Mouse (Mus musculus) neural tube, embryonic 14.5 days (tissue): ENCODE results near the gene Gm17555. TPM values are rescaled to one million over a fixed set of nuclear protein-coding genes. Genes with fewer than 3 reads are reported as not detected.
"Not testable (repeated sequence)": the region's sequence is repeated elsewhere in the genome, so short reads cannot be mapped to it uniquely, and the experiment has no call there.

Source experiments
- ATAC-seq: fragments of 200-750 bp; cut with Nextera tagmentation; 2 replicates; pipeline ENCODE4 v1.8.0; 2017; ENCODE audit warnings: low read depth, mild to moderate bottlenecking, moderate TSS enrichment, moderate library complexity
- H3K27ac ChIP-seq: fragments of 300-500 bp; sonication (generic); 2 replicates; pipeline ENCODE4 v1.5.1; 2014; ENCODE audit warnings: low read depth, mild to moderate bottlenecking, control low read depth, low read length, moderate library complexity, mixed read lengths
- H3K27me3 ChIP-seq: fragments of 300-500 bp; sonication (generic); 2 replicates; pipeline ENCODE4 v1.6.1; 2014; ENCODE audit warnings: low read length; ENCODE audit not compliant: control insufficient read depth, insufficient read depth
- H3K36me3 ChIP-seq: fragments of 300-500 bp; sonication (generic); 2 replicates; pipeline ENCODE4 v1.6.1; 2014; ENCODE audit warnings: low read length, mixed read lengths; ENCODE audit not compliant: control insufficient read depth, insufficient read depth
- H3K4me1 ChIP-seq: fragments of 300-500 bp; sonication (generic); 2 replicates; pipeline ENCODE4 v1.6.1; 2014; ENCODE audit warnings: low read length; ENCODE audit not compliant: control insufficient read depth, insufficient read depth
- H3K4me2 ChIP-seq: fragments of 300-500 bp; sonication (generic); 2 replicates; pipeline ENCODE4 v1.6.1; 2014; ENCODE audit warnings: mild to moderate bottlenecking, low read depth, low read length, control low read depth
- H3K4me3 ChIP-seq: fragments of 300-500 bp; sonication (generic); 2 replicates; pipeline ENCODE4 v1.5.1; 2014; ENCODE audit warnings: low read depth, low read length, control low read depth, mixed read lengths
- H3K9ac ChIP-seq: fragments of 300-500 bp; sonication (generic); replicated peaks from 2 replicates; pipeline ENCODE4 v1.6.1; 2014; ENCODE audit warnings: low read depth, mild to moderate bottlenecking, control low read depth, low read length, mixed read lengths
- H3K9me3 ChIP-seq: fragments of 300-500 bp; sonication (generic); 2 replicates; pipeline ENCODE4 v1.6.1; 2016; ENCODE audit warnings: low read length; ENCODE audit not compliant: control insufficient read depth
- WGBS: fragments of 180-500 bp; shearing (Covaris S2); extraction: QIAGEN DNeasy Blood & Tissue Kit; methylation state at CpG from one replicate; pipeline ENCODE4 v1.1.7; 2014; 5-methylcytosine and 5-hydroxymethylcytosine counted together
- polyA plus RNA-seq: library from polyadenylated mRNA; unstranded; fragments of >200 nt; fragmentation: Nextera tagmentation; extraction: Ambion mirVana; gene quantifications from 2 replicates; pipeline ENCODE4 v1.2.1, GENCODE M21; 2014

Gene Gm17555
- not detected in 2 replicates for polyA plus RNA-seq

DNA sequence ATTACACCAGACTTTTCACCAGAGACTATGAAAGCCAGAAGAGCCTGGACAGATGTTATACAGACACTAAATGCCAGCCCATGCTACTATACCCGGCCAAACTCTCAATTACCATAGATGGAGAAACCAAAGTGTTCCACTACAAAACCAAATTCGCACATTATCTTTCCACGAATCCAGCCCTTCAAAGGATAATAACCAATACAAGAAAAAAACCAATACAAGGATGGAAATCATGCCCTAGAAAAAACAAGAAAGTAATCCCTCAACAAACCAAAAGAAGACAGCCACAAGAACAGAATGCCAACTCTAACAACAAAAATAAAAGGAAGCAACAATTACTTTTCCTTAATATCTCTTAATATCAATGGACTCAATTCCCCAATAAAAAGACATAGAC, at the start of gene Gm17555:
Gene Gm17555, plus strand, starts transcription at position 301 of the 400 bp plus-strand sequence.
- H3K36me3 ChIP-seq, H3K4me2 ChIP-seq, H3K27ac ChIP-seq, H3K9me3 ChIP-seq, H3K9ac ChIP-seq, H3K27me3 ChIP-seq, H3K4me3 ChIP-seq, H3K4me1 ChIP-seq, ATAC-seq: not testable (repeated sequence)
- WGBS: 94% methylated on average over 3 of the region's 3 CpGs

DNA sequence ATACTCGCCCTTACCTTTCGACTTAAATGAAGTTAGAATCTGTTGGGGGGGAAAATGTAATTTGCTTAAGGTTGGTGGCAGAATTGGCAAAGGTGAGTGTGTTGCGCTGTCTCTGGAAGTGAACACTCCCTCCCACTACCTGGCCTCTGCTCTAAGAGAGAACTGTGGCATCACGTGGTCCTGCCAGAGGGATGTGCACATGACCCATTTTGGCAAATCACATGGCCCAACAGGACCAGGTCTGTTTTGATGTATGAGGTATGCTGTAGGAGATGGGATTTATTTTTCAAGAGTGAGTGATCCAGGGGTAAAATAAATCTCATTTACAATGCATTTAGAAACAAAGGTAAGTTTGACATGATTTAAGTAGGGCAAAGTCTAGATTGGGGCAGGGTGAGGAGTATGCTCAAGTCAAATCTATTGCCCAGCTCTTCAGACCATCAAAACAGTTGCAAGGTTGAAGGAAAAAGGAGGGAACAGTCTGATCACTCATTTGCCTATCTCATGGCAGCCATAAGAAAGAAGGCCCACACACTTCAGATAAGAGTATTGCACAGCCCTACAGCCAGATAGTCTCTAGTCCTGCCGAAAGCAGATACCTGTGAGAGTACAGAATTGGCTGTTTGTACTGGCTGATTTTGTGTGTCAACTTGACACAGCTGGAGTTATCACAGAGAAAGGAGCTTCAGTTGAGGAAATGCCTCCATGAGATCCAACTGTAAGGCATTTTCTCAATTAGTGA, 49.5 kb upstream of the Gm17555 start:
- no peaks in the 10 kb centered on the region for H3K27me3 ChIP-seq
- H3K4me1 ChIP-seq: no peaks in the 10 kb centered on the region
- no peak for ATAC-seq
- 96% methylated on average over 5 of the region's 5 CpGs for WGBS
- no peak overlapping the region for H3K9ac ChIP-seq
- no peak overlapping the region for H3K4me3 ChIP-seq
- no peaks in the 10 kb centered on the region for H3K9me3 ChIP-seq
- no peak overlapping the region for H3K4me2 ChIP-seq
- no peak overlapping the region for H3K27ac ChIP-seq
- H3K36me3 ChIP-seq: no peaks in the 10 kb centered on the region; the same call in 1 of the 2 replicates

DNA sequence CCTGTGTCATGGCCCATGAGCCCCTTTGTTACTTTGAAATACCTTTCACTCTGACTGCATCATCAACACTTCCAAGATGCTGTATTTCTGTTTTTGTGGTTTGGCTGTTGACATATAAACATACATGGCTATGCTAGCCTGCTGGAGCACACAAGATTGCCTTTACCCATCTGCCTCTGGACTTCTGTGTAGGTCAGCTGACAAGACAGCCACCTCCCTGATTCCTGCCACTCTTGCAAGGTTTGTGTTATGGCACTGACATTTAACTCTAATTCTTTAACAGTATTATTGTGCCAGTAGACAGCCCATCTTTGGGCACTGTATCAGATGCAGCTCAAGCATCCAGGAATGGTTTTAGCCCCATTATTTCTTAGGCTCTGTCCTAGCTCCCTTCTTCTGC, 48.6 kb upstream of the Gm17555 start:
- Histone ChIP-seq H3K9ac (no peak overlapping the region), H3K4me1 (no peaks in the 10 kb centered on the region), H3K4me2 (no peak overlapping the region), H3K27ac (no peak overlapping the region), H3K27me3 (no peaks in the 10 kb centered on the region), H3K9me3 (no peaks in the 10 kb centered on the region), H3K4me3 (no peak overlapping the region), H3K36me3 (no peaks in the 10 kb centered on the region; the same call in 1 of the 2 replicates)
- ATAC-seq: no peak

DNA sequence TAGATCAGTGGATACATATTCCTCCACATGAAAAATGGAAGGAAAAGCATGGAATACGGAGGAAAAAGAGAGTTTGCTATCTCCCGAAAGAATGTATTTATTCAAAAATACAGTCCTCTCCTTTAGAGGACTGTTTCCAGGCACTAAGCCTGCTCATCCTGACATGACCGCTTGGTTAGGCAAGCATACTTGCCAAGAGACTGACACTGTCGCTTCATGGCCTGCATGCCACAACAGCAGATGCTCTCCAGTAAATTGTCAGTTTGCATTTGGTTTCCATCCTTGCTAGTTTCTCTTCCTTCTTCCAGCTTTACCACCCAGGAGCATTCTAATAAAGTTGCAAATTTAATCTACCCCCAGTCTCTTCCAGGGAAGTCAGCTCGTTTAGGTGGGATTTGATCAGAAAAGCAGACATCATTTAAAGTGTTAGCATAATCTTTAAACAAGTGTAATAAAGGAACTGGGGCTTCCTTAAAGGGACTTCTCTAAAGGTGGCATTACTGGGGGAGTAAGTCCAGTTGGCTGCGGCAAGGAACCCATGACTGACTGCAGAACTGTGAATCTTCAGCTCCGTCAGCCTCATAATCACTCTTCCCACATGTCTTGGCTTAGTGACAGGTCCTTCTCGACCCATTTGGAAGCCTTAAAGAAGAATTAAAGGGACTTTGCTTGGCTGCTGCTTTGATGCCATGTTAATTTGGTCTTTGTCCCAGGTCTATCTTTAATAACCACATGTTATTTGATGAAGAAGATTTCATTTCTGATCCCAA, 47.9 kb upstream of the Gm17555 start:
- ATAC-seq: no peak
- Histone ChIP-seq H3K9me3 (no peaks in the 10 kb centered on the region), H3K27ac (no peak overlapping the region), H3K9ac (no peak overlapping the region), H3K27me3 (no peaks in the 10 kb centered on the region), H3K4me3 (no peak overlapping the region), H3K36me3 (no peaks in the 10 kb centered on the region), H3K4me1 (no peaks in the 10 kb centered on the region), H3K4me2 (no peak overlapping the region)
- WGBS: 90% methylated on average over 8 of the region's 8 CpGs

DNA sequence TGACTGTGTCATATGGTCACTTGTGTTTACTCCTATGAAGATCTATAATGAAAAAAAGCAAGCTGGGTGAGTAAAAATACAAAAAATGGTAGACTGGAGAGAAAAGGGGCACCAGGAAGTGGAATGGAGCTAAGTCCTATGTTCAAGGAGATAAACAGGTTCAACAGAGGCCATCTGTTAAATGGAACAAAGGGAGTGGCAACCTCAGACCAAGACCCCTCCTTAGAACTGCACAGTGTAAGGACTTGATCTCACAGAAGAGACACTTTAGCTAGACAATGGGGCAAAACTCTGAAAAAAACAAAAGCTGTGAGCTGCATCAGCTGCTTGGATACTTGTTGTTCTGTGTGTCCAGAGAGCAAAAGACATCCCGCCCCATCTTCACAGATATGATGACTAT, 43.5 kb upstream of the Gm17555 start:
- Histone ChIP-seq H3K4me3 (no peak overlapping the region), H3K4me1 (no peaks in the 10 kb centered on the region), H3K36me3 (no peaks in the 10 kb centered on the region), H3K9ac (no peak overlapping the region), H3K27me3 (no peaks in the 10 kb centered on the region), H3K27ac (no peak overlapping the region), H3K4me2 (no peak overlapping the region), H3K9me3 (no peaks in the 10 kb centered on the region)
- 93% methylated on average over 1 of the region's 1 CpGs for WGBS
- ATAC-seq: no peak

DNA sequence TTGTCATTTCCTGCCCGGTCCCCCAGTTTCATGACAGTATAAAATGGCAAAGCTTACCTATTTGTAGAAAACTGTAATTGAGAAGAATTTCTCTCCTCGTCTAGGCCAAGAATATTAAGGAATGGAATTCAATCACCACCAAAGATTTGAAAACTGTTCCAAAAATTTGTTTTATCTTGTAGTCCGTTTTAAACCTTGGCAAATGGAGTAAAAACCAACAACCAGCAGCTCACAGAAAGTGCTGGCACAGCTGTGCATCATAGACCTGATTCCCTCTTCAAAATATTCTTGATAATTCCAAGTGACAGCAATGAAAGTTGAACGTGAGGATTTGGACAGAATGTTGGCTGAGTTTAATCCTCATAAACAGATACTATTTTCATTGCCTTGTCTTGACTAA, 23.6 kb upstream of the Gm17555 start:
- no peaks in the 10 kb centered on the region for H3K36me3 ChIP-seq
- no peaks in the 10 kb centered on the region for H3K4me1 ChIP-seq
- H3K27ac ChIP-seq: no peak overlapping the region
- no peak for ATAC-seq
- H3K4me2 ChIP-seq: no peak overlapping the region
- H3K9me3 ChIP-seq: no peaks in the 10 kb centered on the region
- H3K4me3 ChIP-seq: no peak overlapping the region
- no peaks in the 10 kb centered on the region for H3K27me3 ChIP-seq
- no peak overlapping the region for H3K9ac ChIP-seq
- 85% methylated on average over 4 of the region's 4 CpGs for WGBS

DNA sequence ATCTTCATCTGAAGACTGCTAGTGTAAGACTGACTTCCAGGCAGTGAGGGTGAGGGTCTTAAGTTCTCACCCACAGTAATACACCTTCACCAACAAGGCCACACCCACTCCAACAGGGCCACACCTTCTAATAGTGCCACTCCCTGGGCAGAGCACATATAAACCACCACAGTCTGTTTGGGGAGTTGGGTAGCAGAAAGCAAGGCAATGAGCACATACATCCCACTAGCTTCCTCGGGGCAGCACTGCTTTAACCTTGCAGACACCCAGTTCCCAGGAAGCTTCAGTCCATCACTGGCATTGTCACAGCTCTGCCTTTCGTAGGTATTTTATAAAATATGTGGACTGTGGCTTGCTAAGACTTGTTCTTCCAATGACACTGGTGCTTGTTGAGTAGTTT, 22.8 kb upstream of the Gm17555 start:
- 84% methylated on average over 2 of the region's 2 CpGs for WGBS
- H3K27ac ChIP-seq: no peak overlapping the region

DNA sequence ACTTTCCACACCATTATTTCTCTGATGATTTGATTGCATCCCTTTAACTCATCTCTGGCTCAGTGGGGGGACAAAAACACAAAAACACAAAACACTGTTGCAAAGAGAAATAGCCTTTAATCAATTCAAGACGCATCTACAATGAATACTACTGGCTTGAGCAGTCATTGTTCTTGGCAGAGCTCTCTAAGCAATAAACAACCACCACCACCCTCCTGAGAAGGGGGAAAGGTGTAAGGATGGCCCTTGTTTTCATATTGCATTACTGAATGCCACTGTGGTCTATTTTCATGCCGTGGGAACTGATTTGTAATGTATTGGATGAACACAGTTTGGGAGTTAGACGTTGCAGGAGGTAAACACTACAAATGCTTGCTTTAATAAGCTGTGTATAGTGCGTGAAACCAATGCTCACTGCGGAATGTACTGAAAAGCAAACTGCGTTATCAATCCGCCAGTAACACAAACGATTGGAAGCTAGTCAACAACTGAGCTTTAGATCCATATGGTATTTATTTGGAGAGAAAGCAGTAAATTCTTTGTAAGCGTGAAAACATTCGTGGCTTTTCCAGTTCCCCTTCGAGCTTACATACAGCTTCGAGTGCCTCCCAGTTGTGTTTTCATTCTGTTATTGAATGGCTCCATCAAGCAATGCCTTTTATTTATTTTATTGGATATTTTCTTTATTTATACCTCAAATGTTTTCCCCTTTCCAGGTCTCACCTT, 19.1 kb upstream of the Gm17555 start:
- H3K4me1 ChIP-seq: no peaks in the 10 kb centered on the region
- no peaks in the 10 kb centered on the region for H3K36me3 ChIP-seq
- no peaks in the 10 kb centered on the region for H3K9me3 ChIP-seq
- ATAC-seq: no peak
- WGBS: 64% methylated on average over 12 of the region's 12 CpGs
- no peaks in the 10 kb centered on the region for H3K27me3 ChIP-seq
- no peak overlapping the region for H3K27ac ChIP-seq
- no peak overlapping the region for H3K9ac ChIP-seq
- H3K4me3 ChIP-seq: no peak overlapping the region
- H3K4me2 ChIP-seq: no peak overlapping the region

More for the DNA sequence above, 22.8 kb upstream of the Gm17555 start:
- H3K4me1 ChIP-seq: no peaks in the 10 kb centered on the region
- no peak overlapping the region for H3K4me2 ChIP-seq
- H3K36me3 ChIP-seq: no peaks in the 10 kb centered on the region
- no peak overlapping the region for H3K9ac ChIP-seq
- no peak for ATAC-seq
- no peaks in the 10 kb centered on the region for H3K27me3 ChIP-seq
- H3K9me3 ChIP-seq: no peaks in the 10 kb centered on the region
- no peak overlapping the region for H3K4me3 ChIP-seq

DNA sequence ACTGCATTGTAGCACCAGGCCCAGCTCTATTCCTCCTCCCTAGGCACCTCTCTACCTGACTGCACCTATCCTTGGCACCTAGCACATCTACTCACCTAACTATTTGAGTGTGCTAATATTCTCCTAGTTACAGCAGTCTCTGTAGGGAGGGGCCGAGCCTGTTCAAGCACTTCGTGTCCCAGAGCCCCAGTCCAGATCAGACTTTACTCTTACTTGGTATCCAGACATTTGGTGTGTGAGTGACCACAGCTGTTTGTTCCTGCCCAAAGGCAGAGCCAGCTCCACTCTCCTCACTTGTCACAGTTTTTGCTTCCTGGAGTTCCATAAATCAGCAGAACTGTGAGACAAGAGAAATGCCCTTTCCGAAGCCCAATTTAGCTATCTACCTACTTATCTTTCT, 15.9 kb upstream of the Gm17555 start:
- no peak for ATAC-seq
- Histone ChIP-seq H3K4me2 (no peak overlapping the region), H3K4me1 (no peaks in the 10 kb centered on the region), H3K36me3 (no peaks in the 10 kb centered on the region), H3K9ac (no peak overlapping the region), H3K27me3 (no peaks in the 10 kb centered on the region), H3K9me3 (no peaks in the 10 kb centered on the region), H3K27ac (no peak overlapping the region), H3K4me3 (no peak overlapping the region)
- 90% methylated on average over 3 of the region's 3 CpGs for WGBS
